16 mouse cellular contexts compared by ENCODE assay signal in the genomic region with DNA sequence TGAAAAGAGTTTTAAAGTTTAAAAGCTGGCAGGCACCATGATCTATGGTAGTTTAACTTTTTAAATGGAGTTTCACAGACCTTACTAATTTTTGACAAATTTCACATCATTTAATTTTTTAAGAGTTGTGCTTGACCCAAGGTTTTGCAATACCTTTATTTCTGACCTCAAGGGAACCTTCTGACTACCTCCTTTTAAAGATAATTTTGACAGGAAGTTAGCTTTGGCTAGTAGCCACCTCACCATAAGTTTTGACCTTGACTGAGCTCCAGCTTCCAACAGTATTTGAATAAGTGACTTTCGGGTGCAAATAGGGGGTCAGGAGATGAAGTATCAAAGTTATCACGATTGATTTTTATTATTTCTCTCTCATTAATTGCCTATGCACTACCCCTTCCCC.
"Had no signal": no experiment of that assay in that cellular context is flagged by ENCODE, and none has a peak within 500 bp of the region (broad histone marks: within the 10 kb centered on the region; RNA-seq: fewer than 3 reads in every experiment).

No protein-coding gene starts in this region.

- H3K27me3 ChIP-seq: neural tube, embryonic 13.5 days; neural tube, embryonic 15.5 days; stomach, embryonic 15.5 days had no signal

- H3K27ac ChIP-seq: neural tube, embryonic 13.5 days; neural tube, embryonic 15.5 days; stomach, embryonic 15.5 days; stomach, postnatal 0 days had no signal

- H3K36me3 ChIP-seq: neural tube, embryonic 13.5 days; neural tube, embryonic 15.5 days; stomach, embryonic 15.5 days had no signal

- H3K4me1 ChIP-seq: neural tube, embryonic 13.5 days; neural tube, embryonic 15.5 days; stomach, embryonic 15.5 days had no signal

- H3K9me3 ChIP-seq: neural tube, embryonic 13.5 days; neural tube, embryonic 15.5 days; stomach, embryonic 15.5 days had no signal

- H3K9ac ChIP-seq: neural tube, embryonic 13.5 days; neural tube, embryonic 15.5 days; stomach, embryonic 15.5 days had no signal

- H3K4me3 ChIP-seq: neural tube, embryonic 13.5 days; neural tube, embryonic 15.5 days; stomach, embryonic 15.5 days had no signal

- DNase-seq: retina, postnatal 1 day; right cerebral cortex, adult 18-20 months; right cerebral cortex, postnatal 14 days; right cerebral cortex, postnatal 25 days; right cerebral cortex, postnatal 4 days; spleen, adult 18-20 months; thymus, adult 18-20 months; thymus, adult 2 months; thymus, postnatal 14 days; thymus, postnatal 25 days; thymus, postnatal 36 days; thymus, postnatal 4 days had no signal
